Comparison of ENCODE assay signal across 18 mouse cellular contexts in the genomic region with DNA sequence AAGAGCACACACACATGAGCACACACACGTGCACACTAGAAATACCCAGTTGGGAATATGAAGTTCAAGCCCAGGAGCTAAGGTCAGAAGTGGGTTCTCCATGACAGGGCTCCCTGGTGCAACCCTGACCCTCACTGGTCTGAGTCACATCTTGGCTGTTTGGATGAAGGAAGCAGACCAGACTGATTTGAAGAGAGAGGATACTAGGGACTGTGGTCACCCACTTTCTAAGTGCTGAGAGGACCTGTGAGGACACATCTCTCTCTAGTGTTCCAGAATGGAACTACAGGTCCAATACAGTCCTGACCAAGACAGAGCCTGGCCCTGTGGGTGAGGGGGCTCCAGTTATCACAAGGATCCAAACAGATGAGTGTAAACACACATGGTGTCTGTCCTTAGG. TPM values are rescaled to one million over a fixed set of nuclear protein-coding genes. Genes with fewer than 3 reads are reported as not detected.
DNase-seq lines count a peak whose midpoint lies in the region; ATAC-seq and TF ChIP-seq lines count a peak whose summit lies in the region.
"Had no signal": no experiment of that assay in that cellular context is flagged by ENCODE, and none has a peak within 500 bp of the region (broad histone marks: within the 10 kb centered on the region; RNA-seq: fewer than 3 reads in every experiment).

No protein-coding gene starts in this region.

- H3K4me3 ChIP-seq in heart, postnatal 0 days (ENCODE audit: low read depth, low read length): no peak overlapping the region
- H3K4me3 ChIP-seq in heart, embryonic 12.5 days: no peak overlapping the region
- H3K4me3 ChIP-seq in lung, embryonic 14.5 days (ENCODE audit: low read depth, low read length): no peak overlapping the region
- H3K4me3 ChIP-seq in G1E (ENCODE audit: low read depth, low read length): no peak overlapping the region
- H3K4me3 ChIP-seq: embryonic facial prominence, embryonic 15.5 days; forebrain, embryonic 13.5 days; gastrocnemius, adult 2 months; lung, embryonic 15.5 days had no signal

- no peak for DNase-seq in heart, postnatal 0 days (ENCODE audit: low spot score)
- DNase-seq in lung, embryonic 14.5 days: peak; percentile 8
- no peak for DNase-seq in lung, postnatal 4 days
- DNase-seq in G1E (ENCODE audit: low spot score): no peak
- DNase-seq in adrenal gland, postnatal 36 days: peak; percentile 54 to 57
- DNase-seq in cerebellum, adult 9-11 months: no peak
- no peak for DNase-seq in B cell, adult 2 months
- DNase-seq: cerebellum, adult 9-10 months; heart, adult 18-20 months; heart, postnatal 36 days; kidney, postnatal 14 days; left cerebral cortex, postnatal 4 days; thymus, postnatal 36 days had no signal

- no peaks in the 10 kb centered on the region for H3K9me3 ChIP-seq in heart, postnatal 0 days (replicated peaks; ENCODE audit: control insufficient read depth, low read length)
- no peaks in the 10 kb centered on the region for H3K9me3 ChIP-seq in heart, embryonic 12.5 days (replicated peaks)
- H3K9me3 ChIP-seq in lung, embryonic 14.5 days (ENCODE audit: low read depth, low read length): no peaks in the 10 kb centered on the region
- no peaks in the 10 kb centered on the region for H3K9me3 ChIP-seq in G1E (replicated peaks)
- H3K9me3 ChIP-seq: embryonic facial prominence, embryonic 15.5 days; forebrain, embryonic 13.5 days; lung, embryonic 15.5 days had no signal

- no peaks in the 10 kb centered on the region for H3K27me3 ChIP-seq in heart, postnatal 0 days (ENCODE audit: control insufficient read depth, insufficient read depth, low read length)
- H3K27me3 ChIP-seq in heart, embryonic 12.5 days (replicated peaks): peaks cover 13% of the 10 kb centered on the region; the same call in 1 of the 2 replicates
- H3K27me3 ChIP-seq in lung, embryonic 14.5 days (ENCODE audit: insufficient read depth, low read length): no peaks in the 10 kb centered on the region
- no peaks in the 10 kb centered on the region for H3K27me3 ChIP-seq in G1E (ENCODE audit: insufficient read depth, low read length)
- H3K27me3 ChIP-seq: embryonic facial prominence, embryonic 15.5 days; forebrain, embryonic 13.5 days; lung, embryonic 15.5 days had no signal

- H3K27ac ChIP-seq in heart, postnatal 0 days (ENCODE audit: low read depth): no peak overlapping the region
- H3K27ac ChIP-seq in heart, embryonic 12.5 days (ENCODE audit: poor library complexity, severe bottlenecking): no peak overlapping the region
- H3K27ac ChIP-seq in lung, embryonic 14.5 days (ENCODE audit: low read depth): no peak overlapping the region
- H3K27ac ChIP-seq: embryonic facial prominence, embryonic 15.5 days; forebrain, embryonic 13.5 days; gastrocnemius, adult 2 months; lung, embryonic 15.5 days had no signal

- 0 out of 2 replicates have a peak, but pooled peaks cover 12% of the 10 kb centered on the region for H3K36me3 ChIP-seq in heart, postnatal 0 days (replicated peaks; ENCODE audit: control insufficient read depth, insufficient read depth, low read length)
- H3K36me3 ChIP-seq in heart, embryonic 12.5 days: peaks cover 6% of the 10 kb centered on the region; the same call in 1 of the 2 replicates
- H3K36me3 ChIP-seq in lung, embryonic 14.5 days (ENCODE audit: insufficient read depth): 0 out of 2 replicates have a peak, but pooled peaks cover 3% of the 10 kb centered on the region
- peaks cover 88% of the 10 kb centered on the region for H3K36me3 ChIP-seq in G1E (replicated peaks)
- H3K36me3 ChIP-seq: lung, embryonic 15.5 days had no signal

- ATAC-seq in heart, postnatal 0 days (ENCODE audit: insufficient read depth, low read depth): no peak
- ATAC-seq in heart, embryonic 12.5 days (ENCODE audit: insufficient number of reproducible peaks, low FRiP score): no peak
- ATAC-seq in lung, embryonic 14.5 days (ENCODE audit: insufficient read depth): no peak
- ATAC-seq in G1E (ENCODE audit: extremely low read depth, insufficient number of reproducible peaks, low FRiP score, poor library complexity, severe bottlenecking): no peak
- ATAC-seq: forebrain, embryonic 13.5 days had no signal

- no peak overlapping the region for H3K4me2 ChIP-seq in heart, postnatal 0 days (ENCODE audit: low read depth, low read length)
- no peak overlapping the region for H3K4me2 ChIP-seq in heart, embryonic 12.5 days
- H3K4me2 ChIP-seq in lung, embryonic 14.5 days: no peak overlapping the region
- H3K4me2 ChIP-seq: embryonic facial prominence, embryonic 15.5 days; forebrain, embryonic 13.5 days; lung, embryonic 15.5 days had no signal

- peaks cover 13% of the 10 kb centered on the region for H3K4me1 ChIP-seq in heart, postnatal 0 days (ENCODE audit: control insufficient read depth, insufficient read depth)
- H3K4me1 ChIP-seq in heart, embryonic 12.5 days (replicated peaks): peaks cover 17% of the 10 kb centered on the region
- H3K4me1 ChIP-seq in lung, embryonic 14.5 days (ENCODE audit: insufficient read depth): peaks cover 13% of the 10 kb centered on the region
- peaks cover 17% of the 10 kb centered on the region for H3K4me1 ChIP-seq in G1E (ENCODE audit: insufficient read depth, low read depth, low read length)

- no peak for TF ChIP-seq EP300 in heart, postnatal 0 days (IDR thresholded peaks at IDR 0.05; ENCODE audit: low read depth)

- WGBS in heart, postnatal 0 days: 92% methylated on average over 1 of the region's 1 CpGs
- WGBS in heart, embryonic 12.5 days: 78% methylated on average over 1 of the region's 1 CpGs
- 75% methylated on average over 1 of the region's 1 CpGs for WGBS in lung, embryonic 14.5 days

- no peak overlapping the region for H3K9ac ChIP-seq in heart, postnatal 0 days (replicated peaks; ENCODE audit: low read depth, low read length)
- H3K9ac ChIP-seq in heart, embryonic 12.5 days: no peak overlapping the region
- H3K9ac ChIP-seq in lung, embryonic 14.5 days: no peak overlapping the region
- H3K9ac ChIP-seq: embryonic facial prominence, embryonic 15.5 days; forebrain, embryonic 13.5 days; lung, embryonic 15.5 days had no signal

- TF ChIP-seq CTCF in heart, postnatal 0 days (IDR thresholded peaks at IDR 0.05; ENCODE audit: low read depth): peak; percentile 55
- peak; percentile 55 for TF ChIP-seq CTCF in lung, embryonic 14.5 days (IDR thresholded peaks at IDR 0.05; ENCODE audit: low read depth)
- TF ChIP-seq CTCF in G1E (IDR thresholded peaks at IDR 0.05; ENCODE audit: low read depth, low read length): 0 out of 2 replicates have a peak, but pooled peaks have one; percentile 3

RNA-seq across cellular contexts. Expression of gene Rfx2, which starts 25.0 kb away (rescaled TPM):
- 7.0 and 17.9 TPM in 2 replicates for total RNA-seq in heart, postnatal 0 days (2014; rRNA removed; ENCODE audit: low replicate concordance)
- polyA plus RNA-seq in heart, postnatal 0 days (2015; fragmentation: Nextera tagmentation; extraction: Ambion mirVana): 2.6 and 3.5 TPM in 2 replicates
- 3.8 and 4.4 TPM in 2 replicates for polyA plus RNA-seq in heart, embryonic 12.5 days (2016; fragmentation: Nextera tagmentation; extraction: Ambion mirVana)
- 4.3 and 4.8 TPM in 2 replicates for polyA plus RNA-seq in lung, embryonic 14.5 days (2014; fragmentation: Nextera tagmentation; extraction: Ambion mirVana)
- total RNA-seq in G1E (2014; fragmentation: Nextera tagmentation): 21.4 and 27.9 TPM in 2 replicates
- total RNA-seq in G1E (2017): 3.9 and 4.1 TPM in 2 replicates
- 36.4 and 38.2 TPM in 2 replicates for polyA plus RNA-seq in G1E (2012)
- 1 to 10 TPM; 4.4 to 5.3 TPM for total RNA-seq in adrenal gland, postnatal 36 days (2021)

RNA-seq across cellular contexts. Expression of gene Prr22, which starts 35.7 kb away (rescaled TPM):
- total RNA-seq in heart, postnatal 0 days (2014; rRNA removed; ENCODE audit: low replicate concordance): 0.62 TPM in 1 of 2 replicates, not detected in the other
- 0.49 and 0.67 TPM in 2 replicates for polyA plus RNA-seq in heart, postnatal 0 days (2015; fragmentation: Nextera tagmentation; extraction: Ambion mirVana)
- polyA plus RNA-seq in heart, embryonic 12.5 days (2016; fragmentation: Nextera tagmentation; extraction: Ambion mirVana): 1.0 and 1.4 TPM in 2 replicates
- 1.2 and 1.4 TPM in 2 replicates for polyA plus RNA-seq in lung, embryonic 14.5 days (2014; fragmentation: Nextera tagmentation; extraction: Ambion mirVana)
- total RNA-seq in G1E (2014; fragmentation: Nextera tagmentation) (not detected in 2 replicates), G1E (2017) (0.17 and 0.22 TPM in 2 replicates)
- 3.5 and 5.0 TPM in 2 replicates for polyA plus RNA-seq in G1E (2012)
- total RNA-seq in adrenal gland, postnatal 36 days (2021): under 1 TPM; 0.26 to 0.60 TPM

RNA-seq across cellular contexts. Expression of gene Dus3l, which starts 41.2 kb away (rescaled TPM):
- 25.8 and 28.9 TPM in 2 replicates for total RNA-seq in heart, postnatal 0 days (2014; rRNA removed; ENCODE audit: low replicate concordance)
- 21.1 and 23.0 TPM in 2 replicates for polyA plus RNA-seq in heart, postnatal 0 days (2015; fragmentation: Nextera tagmentation; extraction: Ambion mirVana)
- 33.3 and 34.8 TPM in 2 replicates for polyA plus RNA-seq in heart, embryonic 12.5 days (2016; fragmentation: Nextera tagmentation; extraction: Ambion mirVana)
- polyA plus RNA-seq in lung, embryonic 14.5 days (2014; fragmentation: Nextera tagmentation; extraction: Ambion mirVana): 40.5 and 42.3 TPM in 2 replicates
- 8.7 and 12.0 TPM in 2 replicates for total RNA-seq in G1E (2014; fragmentation: Nextera tagmentation)
- total RNA-seq in G1E (2017): 12.4 and 15.0 TPM in 2 replicates
- polyA plus RNA-seq in G1E (2012): 52.5 and 57.1 TPM in 2 replicates
- 10 to 100 TPM; 31.5 to 32.5 TPM for total RNA-seq in adrenal gland, postnatal 36 days (2021)

RNA-seq across cellular contexts. Expression of gene Nrtn, which starts 48.5 kb away (rescaled TPM):
- 83.1 and 104 TPM in 2 replicates for total RNA-seq in heart, postnatal 0 days (2014; rRNA removed; ENCODE audit: low replicate concordance)
- polyA plus RNA-seq in heart, postnatal 0 days (2015; fragmentation: Nextera tagmentation; extraction: Ambion mirVana): 33.9 and 35.5 TPM in 2 replicates
- 7.5 and 9.0 TPM in 2 replicates for polyA plus RNA-seq in heart, embryonic 12.5 days (2016; fragmentation: Nextera tagmentation; extraction: Ambion mirVana)
- 9.5 and 12.1 TPM in 2 replicates for polyA plus RNA-seq in lung, embryonic 14.5 days (2014; fragmentation: Nextera tagmentation; extraction: Ambion mirVana)
- not detected in 2 replicates for total RNA-seq in G1E (2014; fragmentation: Nextera tagmentation)
- not detected in 2 replicates for total RNA-seq in G1E (2017)
- polyA plus RNA-seq in G1E (2012): not detected in 2 replicates
- total RNA-seq in adrenal gland, postnatal 36 days (2021): 1 to 10 TPM; 3.8 to 5.4 TPM

Comparison
In these comparisons a context has a peak if more than half of its experiments do, and no peak if none do; other contexts are left out.
1. DNase-seq: peak in lung, embryonic 14.5 days (single experiment) and adrenal gland, postnatal 36 days (2 of 2); none in heart, postnatal 0 days (single experiment), lung, postnatal 4 days (0 of 2), G1E (single experiment), cerebellum, adult 9-11 months (single experiment) and B cell, adult 2 months (0 of 2).
2. CTCF ChIP-seq: peak in every context shown above with its lines; median percentile 55 in heart, postnatal 0 days; 55 in lung, embryonic 14.5 days; 3 in G1E.